Mouse (Mus musculus) forebrain, embryonic 13.5 days (tissue): ENCODE measurements around the gene Phospho1. TPM values are rescaled to one million over a fixed set of nuclear protein-coding genes. Genes with fewer than 3 reads are reported as not detected.

ENCODE experiments used
- ATAC-seq: fragments of 200-750 bp; cut with Nextera tagmentation; 2 replicates; pipeline ENCODE4 v1.8.0; 2017
- H3K27ac ChIP-seq: fragments of 300-500 bp; sonication (generic); 2 replicates; pipeline ENCODE4 v1.5.1; 2015; ENCODE audit warnings: inconsistent platforms, mild to moderate bottlenecking, moderate library complexity
- H3K27me3 ChIP-seq: fragments of 300-500 bp; sonication (generic); 2 replicates; pipeline ENCODE4 v1.6.1; 2015; ENCODE audit warnings: mild to moderate bottlenecking, inconsistent platforms
- H3K36me3 ChIP-seq: fragments of 300-500 bp; sonication (generic); 2 replicates; pipeline ENCODE4 v1.6.1; 2015; ENCODE audit warnings: mild to moderate bottlenecking, inconsistent platforms; ENCODE audit not compliant: poor library complexity, severe bottlenecking
- H3K4me1 ChIP-seq: fragments of 300-500 bp; sonication (generic); 2 replicates; pipeline ENCODE4 v1.6.1; 2015; ENCODE audit warnings: inconsistent platforms
- H3K4me2 ChIP-seq: fragments of 300-500 bp; sonication (generic); 2 replicates; pipeline ENCODE4 v1.6.1; 2015; ENCODE audit warnings: inconsistent platforms, mild to moderate bottlenecking, moderate library complexity
- H3K4me3 ChIP-seq: fragments of 300-500 bp; sonication (generic); 2 replicates; pipeline ENCODE4 v1.5.1; 2015; ENCODE audit warnings: mild to moderate bottlenecking, inconsistent platforms
- H3K9ac ChIP-seq: fragments of 300-500 bp; sonication (generic); 2 replicates; pipeline ENCODE4 v1.6.1; 2015; ENCODE audit warnings: mild to moderate bottlenecking, inconsistent platforms
- H3K9me3 ChIP-seq: fragments of 300-500 bp; sonication (generic); replicated peaks from 2 replicates; pipeline ENCODE4 v1.6.1; 2016; ENCODE audit warnings: inconsistent platforms
- whole genome bisulfite sequencing: fragments of 180-500 bp; shearing (Covaris S2); methylation state at CpG from one replicate; pipeline ENCODE4 v1.1.7; 2015; 5-methylcytosine and 5-hydroxymethylcytosine counted together
- polyA plus RNA-seq: library from polyadenylated mRNA; unstranded; fragments of >200 nt; fragmentation: Nextera tagmentation; extraction: Ambion mirVana; gene quantifications from 2 replicates; pipeline ENCODE4 v1.2.1, GENCODE M21; 2015

Gene Phospho1
- polyA plus RNA-seq, 1 experiment from 2014 or later: not detected

GRCm38 (mm10) chr11:95815412-95815811 is 8.9 kb upstream of the Phospho1 start:
- no peaks in the 10 kb centered on the region for H3K9me3 ChIP-seq
- no peaks in the 10 kb centered on the region for H3K4me1 ChIP-seq
- no peak overlapping the region for H3K4me2 ChIP-seq
- H3K27ac ChIP-seq: no peak overlapping the region
- ATAC-seq: no peak
- WGBS: 68% methylated on average over 9 of the region's 9 CpGs
- no peaks in the 10 kb centered on the region for H3K36me3 ChIP-seq
- no peak overlapping the region for H3K4me3 ChIP-seq
- no peak overlapping the region for H3K9ac ChIP-seq
- H3K27me3 ChIP-seq: no peaks in the 10 kb centered on the region

- Histone ChIP-seq H3K4me3 (no peak overlapping the region), H3K9me3 (no peaks in the 10 kb centered on the region), H3K27me3 (peaks cover 13% of the 10 kb centered on the region), H3K4me2 (no peak overlapping the region), H3K27ac (no peak overlapping the region), H3K9ac (no peak overlapping the region), H3K4me1 (peaks cover 3% of the 10 kb centered on the region; the same call in 1 of the 2 replicates), H3K36me3 (no peaks in the 10 kb centered on the region)
- ATAC-seq: no peak
- WGBS: 88% methylated on average over 8 of the region's 8 CpGs
Observed at GRCm38 (mm10) chr11:95819138-95819537, 5.2 kb upstream of the Phospho1 start.

- Histone ChIP-seq H3K9ac (no peak overlapping the region), H3K27ac (no peak overlapping the region), H3K4me3 (no peak overlapping the region), H3K4me2 (no peak overlapping the region), H3K27me3 (peaks cover 30% of the 10 kb centered on the region), H3K9me3 (no peaks in the 10 kb centered on the region), H3K4me1 (peaks cover 11% of the 10 kb centered on the region), H3K36me3 (no peaks in the 10 kb centered on the region)
- ATAC-seq: no peak
- 85% methylated on average over 3 of the region's 3 CpGs for WGBS
Observed at GRCm38 (mm10) chr11:95821511-95821910, 2.8 kb upstream of the Phospho1 start.

- H3K4me1 ChIP-seq: peaks cover 11% of the 10 kb centered on the region
- no peak overlapping the region for H3K27ac ChIP-seq
- peaks cover 39% of the 10 kb centered on the region for H3K27me3 ChIP-seq
- WGBS: 95% methylated on average over 4 of the region's 4 CpGs
- H3K9me3 ChIP-seq: no peaks in the 10 kb centered on the region
- no peak for ATAC-seq
- no peaks in the 10 kb centered on the region for H3K36me3 ChIP-seq
- no peak overlapping the region for H3K4me3 ChIP-seq
- H3K4me2 ChIP-seq: no peak overlapping the region
- no peak overlapping the region for H3K9ac ChIP-seq
Observed at GRCm38 (mm10) chr11:95822437-95822836, 1.9 kb upstream of the Phospho1 start.

GRCm38 (mm10) chr11:95824877-95825243 is 561 bp downstream of the Phospho1 start:
- no peaks in the 10 kb centered on the region for H3K36me3 ChIP-seq
- H3K27me3 ChIP-seq: peaks cover 62% of the 10 kb centered on the region
- ATAC-seq: no peak; the same call in 1 of the 2 replicates
- H3K4me1 ChIP-seq: peaks cover 11% of the 10 kb centered on the region
- H3K9ac ChIP-seq: peak overlapping the region; percentile 73
- WGBS: 1% methylated on average over 10 of the region's 11 CpGs
- H3K27ac ChIP-seq: no peak overlapping the region
- peak overlapping the region; percentile 65 for H3K4me3 ChIP-seq
- H3K9me3 ChIP-seq: no peaks in the 10 kb centered on the region
- peak overlapping the region; percentile 99 for H3K4me2 ChIP-seq

- Histone ChIP-seq H3K4me2 (no peak overlapping the region), H3K36me3 (no peaks in the 10 kb centered on the region), H3K4me3 (no peak overlapping the region), H3K4me1 (peaks cover 16% of the 10 kb centered on the region), H3K9ac (no peak overlapping the region), H3K9me3 (no peaks in the 10 kb centered on the region), H3K27ac (no peak overlapping the region), H3K27me3 (peaks cover 70% of the 10 kb centered on the region)
- no peak for ATAC-seq
- 46% methylated on average over 3 of the region's 3 CpGs for WGBS
Observed at GRCm38 (mm10) chr11:95825625-95826024, 1.3 kb downstream of the Phospho1 start.

- H3K27me3 ChIP-seq: peaks cover 79% of the 10 kb centered on the region
- no peak overlapping the region for H3K4me2 ChIP-seq
- no peak overlapping the region for H3K9ac ChIP-seq
- no peak overlapping the region for H3K27ac ChIP-seq
- H3K36me3 ChIP-seq: no peaks in the 10 kb centered on the region
- no peaks in the 10 kb centered on the region for H3K9me3 ChIP-seq
- ATAC-seq: no peak
- peaks cover 25% of the 10 kb centered on the region for H3K4me1 ChIP-seq
- H3K4me3 ChIP-seq: no peak overlapping the region
- WGBS: 60% methylated on average over 6 of the region's 6 CpGs
Observed at GRCm38 (mm10) chr11:95826317-95827167, 2.2 kb downstream of the Phospho1 start.

- H3K4me1 ChIP-seq: peaks cover 25% of the 10 kb centered on the region
- peaks cover 85% of the 10 kb centered on the region for H3K27me3 ChIP-seq
- no peak overlapping the region for H3K4me3 ChIP-seq
- no peak overlapping the region for H3K4me2 ChIP-seq
- H3K27ac ChIP-seq: no peak overlapping the region
- no peak for ATAC-seq
- no peak overlapping the region for H3K9ac ChIP-seq
- no peaks in the 10 kb centered on the region for H3K9me3 ChIP-seq
- WGBS: 30% methylated on average over 3 of the region's 3 CpGs
- H3K36me3 ChIP-seq: no peaks in the 10 kb centered on the region
Observed at GRCm38 (mm10) chr11:95827168-95827447, 2.8 kb downstream of the Phospho1 start.

GRCm38 (mm10) chr11:95827464-95828085 is 3.3 kb downstream of the Phospho1 start:
- no peak overlapping the region for H3K9ac ChIP-seq
- no peak overlapping the region for H3K4me2 ChIP-seq
- no peaks in the 10 kb centered on the region for H3K36me3 ChIP-seq
- H3K27ac ChIP-seq: no peak overlapping the region
- no peaks in the 10 kb centered on the region for H3K9me3 ChIP-seq
- no peak overlapping the region for H3K4me3 ChIP-seq
- no peak for ATAC-seq
- 19% methylated on average over 3 of the region's 3 CpGs for WGBS
- H3K27me3 ChIP-seq: peaks cover 88% of the 10 kb centered on the region
- H3K4me1 ChIP-seq: peaks cover 25% of the 10 kb centered on the region

GRCm38 (mm10) chr11:95828181-95828964 is 4.1 kb downstream of the Phospho1 start:
- Histone ChIP-seq H3K4me1 (peaks cover 26% of the 10 kb centered on the region), H3K4me3 (no peak overlapping the region), H3K9ac (no peak overlapping the region), H3K36me3 (no peaks in the 10 kb centered on the region), H3K27me3 (peaks cover 88% of the 10 kb centered on the region), H3K9me3 (no peaks in the 10 kb centered on the region), H3K27ac (no peak overlapping the region), H3K4me2 (no peak overlapping the region)
- no peak for ATAC-seq
- WGBS: 82% methylated on average over 11 of the region's 11 CpGs

- ATAC-seq: no peak
Observed at GRCm38 (mm10) chr11:95829526-95830050, 5.3 kb downstream of the Phospho1 start.

More at GRCm38 (mm10) chr11:95829526-95830050, 5.3 kb downstream of the Phospho1 start:
- Histone ChIP-seq H3K36me3 (no peaks in the 10 kb centered on the region), H3K9me3 (no peaks in the 10 kb centered on the region), H3K27ac (no peak overlapping the region), H3K27me3 (peaks cover 96% of the 10 kb centered on the region), H3K4me3 (no peak overlapping the region), H3K9ac (no peak overlapping the region), H3K4me1 (peaks cover 33% of the 10 kb centered on the region), H3K4me2 (no peak overlapping the region)
- 37% methylated on average over 4 of the region's 4 CpGs for WGBS
